Mouse (Mus musculus): ENCODE results near the gene Arfgef2.

Arfgef2 gene

GRCm38 (mm10) chr2:166806173-166806705 lies 851 bp downstream of the Arfgef2 start:
- DNase-seq (ENCODE audit: low read depth, low spot score): no peak

DNA sequence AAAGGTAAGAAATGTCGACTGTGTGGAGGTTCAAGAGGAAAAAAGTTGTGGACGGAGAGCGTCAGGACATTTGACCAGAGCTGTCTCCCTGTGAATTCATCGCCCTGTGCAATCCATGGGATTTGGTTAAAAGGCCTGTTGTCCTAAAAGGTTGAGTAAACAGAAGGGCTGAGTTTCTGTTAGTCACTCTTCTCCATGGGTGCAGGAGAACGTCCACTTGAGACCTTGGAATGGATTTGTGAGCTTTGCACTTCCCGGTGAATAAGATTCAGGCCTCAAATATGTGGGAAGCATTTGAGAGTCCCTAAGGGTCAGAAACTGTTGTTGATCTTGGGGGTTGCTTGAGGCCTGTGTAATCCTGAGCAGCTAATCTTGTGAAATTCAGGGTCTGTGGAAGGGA lies 1.4 kb downstream of the Arfgef2 start:
- DNase-seq (ENCODE audit: low read depth, low spot score): no peak

GRCm38 (mm10) chr2:166809499-166809898 lies 4.1 kb downstream of the Arfgef2 start:
- no peak for DNase-seq (ENCODE audit: low read depth, low spot score)

GRCm38 (mm10) chr2:166810821-166811220 lies 5.4 kb downstream of the Arfgef2 start:
- no peak for DNase-seq (ENCODE audit: low read depth, low spot score)

- DNase-seq (ENCODE audit: low read depth, low spot score): no peak
Measured at GRCm38 (mm10) chr2:166818463-166819143, 13.2 kb downstream of the Arfgef2 start.

DNA sequence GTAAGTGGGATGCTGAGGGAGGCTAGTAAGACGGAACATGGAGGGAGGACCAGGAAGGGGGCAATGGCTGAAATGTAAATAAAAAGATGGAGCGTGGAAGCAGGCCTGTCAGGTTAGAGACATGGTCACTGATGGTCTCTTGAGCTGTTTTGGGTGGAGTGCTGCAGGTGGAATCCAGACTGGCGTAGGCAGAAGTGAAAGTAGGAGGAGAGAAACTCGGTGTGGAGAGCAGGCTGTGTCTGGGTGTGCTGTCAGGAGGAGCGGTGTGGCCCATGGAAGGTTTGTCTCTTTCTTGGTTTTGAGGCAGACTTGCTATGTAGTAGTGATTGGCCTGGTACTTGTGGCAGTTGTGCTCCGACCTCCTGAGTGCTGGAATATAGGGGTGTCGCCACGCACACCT lies 14.5 kb downstream of the Arfgef2 start:
- DNase-seq (ENCODE audit: low read depth, low spot score): no peak

DNA sequence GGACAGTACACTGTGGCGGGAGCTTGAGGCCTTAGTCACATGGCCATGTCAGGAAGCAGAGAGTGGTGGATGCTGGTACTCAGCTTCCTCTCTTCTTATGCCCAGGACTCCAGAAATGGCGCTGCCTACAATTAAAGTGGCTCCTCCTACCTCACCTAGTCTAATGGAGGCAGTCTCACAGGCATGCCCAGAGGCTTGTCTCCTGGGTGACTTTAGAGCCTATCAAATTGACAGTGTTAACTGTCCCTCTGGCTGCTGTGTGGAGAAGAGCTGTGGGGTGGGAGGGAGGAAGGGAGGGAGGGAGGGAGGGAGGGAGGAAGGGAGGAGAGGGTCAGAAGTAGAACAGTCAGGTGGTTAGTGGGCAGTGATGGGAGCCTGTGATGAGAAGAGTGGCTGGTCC lies 15.5 kb downstream of the Arfgef2 start:
- DNase-seq (ENCODE audit: low read depth, low spot score): no peak

GRCm38 (mm10) chr2:166821406-166821805 lies 16.0 kb downstream of the Arfgef2 start:
- DNase-seq (ENCODE audit: low read depth, low spot score): no peak

GRCm38 (mm10) chr2:166822119-166822826 lies 16.9 kb downstream of the Arfgef2 start:
- no peak for DNase-seq (ENCODE audit: low read depth, low spot score)

- no peak for DNase-seq (ENCODE audit: low read depth, low spot score)
Measured at GRCm38 (mm10) chr2:166822901-166823300, 17.5 kb downstream of the Arfgef2 start.

DNA sequence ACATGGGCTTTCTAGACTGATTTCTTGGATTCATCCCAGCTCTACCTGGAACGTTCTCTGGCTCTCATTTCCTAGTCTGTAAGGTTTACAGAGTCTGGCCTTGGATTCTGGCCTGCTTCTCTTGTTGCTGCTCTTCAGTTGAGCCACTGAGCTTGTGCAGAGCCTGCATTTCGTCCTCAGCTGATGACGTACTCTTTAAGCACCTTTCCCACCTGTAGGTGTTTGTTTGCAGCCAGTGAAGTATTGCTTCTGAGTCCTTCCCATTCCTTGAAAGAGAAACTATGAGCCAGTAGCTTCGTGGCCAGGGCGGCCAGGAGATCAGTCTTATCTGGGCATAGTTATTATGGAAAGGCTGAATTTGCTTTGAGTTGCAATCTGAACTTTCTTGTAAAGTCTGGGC lies 19.0 kb downstream of the Arfgef2 start:
- DNase-seq (ENCODE audit: low read depth, low spot score): no peak

DNA sequence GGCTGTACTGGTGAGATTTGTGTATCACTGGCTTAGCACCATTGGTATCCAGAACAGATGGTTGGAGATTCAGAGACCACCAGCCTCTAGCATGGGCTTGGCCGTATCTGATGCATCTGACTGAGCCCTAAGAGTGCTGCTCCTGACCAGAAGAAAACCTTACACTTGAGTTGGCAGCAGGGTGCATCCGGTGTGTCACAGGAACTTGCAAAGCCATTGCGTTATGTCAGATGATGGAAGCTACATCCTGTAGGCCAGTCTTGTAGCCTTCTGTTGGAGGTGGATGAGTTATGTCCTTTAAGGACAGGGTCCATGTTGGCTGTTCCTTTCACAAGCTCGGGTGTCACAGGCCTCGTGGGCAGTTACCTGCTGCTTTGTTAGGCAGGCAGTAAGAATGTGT lies 19.6 kb downstream of the Arfgef2 start:
- no peak for DNase-seq (ENCODE audit: low read depth, low spot score)

- DNase-seq (ENCODE audit: low read depth, low spot score): no peak
Measured at GRCm38 (mm10) chr2:166826491-166827224, 21.3 kb downstream of the Arfgef2 start.

GRCm38 (mm10) chr2:166828306-166828705 lies 22.9 kb downstream of the Arfgef2 start:
- DNase-seq (ENCODE audit: low read depth, low spot score): no peak

GRCm38 (mm10) chr2:166830350-166830749 lies 25.0 kb downstream of the Arfgef2 start:
- DNase-seq (ENCODE audit: low read depth, low spot score): no peak

DNA sequence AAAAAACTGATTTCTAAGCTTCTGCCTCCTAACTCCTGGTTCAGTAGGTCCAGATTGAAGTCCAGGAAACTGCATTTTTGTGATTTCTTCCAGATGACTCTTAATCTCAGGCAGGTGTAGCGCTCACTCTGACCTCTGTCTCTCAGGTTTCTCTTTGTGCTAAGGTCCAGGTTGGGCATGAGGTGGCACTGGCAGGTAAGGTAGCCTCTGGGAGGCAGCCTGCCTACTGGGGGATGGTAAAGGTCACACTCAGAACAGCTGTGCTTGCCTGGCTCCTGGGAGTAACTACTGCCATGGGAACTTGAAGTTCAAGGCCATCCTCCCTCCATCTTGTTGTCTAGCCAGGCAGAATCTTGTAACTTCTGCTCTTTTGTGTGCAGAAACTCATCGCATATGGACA lies 28.7 kb downstream of the Arfgef2 start:
- no peak for DNase-seq (ENCODE audit: low read depth, low spot score)

DNA sequence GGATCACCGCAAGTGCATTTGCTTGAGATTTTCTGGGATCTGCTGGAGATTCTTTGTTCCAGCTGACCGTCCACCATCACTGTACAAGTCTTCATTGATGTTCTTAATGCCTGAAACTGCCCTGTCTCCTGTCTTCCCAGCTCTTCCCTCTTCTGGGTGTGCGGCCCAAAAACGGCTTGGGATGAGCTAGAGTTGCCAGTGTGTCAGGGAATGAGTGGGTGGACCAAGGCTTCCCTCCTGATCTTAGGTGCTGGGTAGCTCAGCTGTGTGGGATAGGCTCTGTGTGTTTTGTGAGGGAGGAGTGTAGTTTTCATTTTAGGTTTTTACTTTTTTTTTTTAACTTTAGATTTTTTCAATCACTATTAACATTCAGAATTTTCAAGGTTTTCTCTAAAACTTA lies 29.4 kb downstream of the Arfgef2 start:
- no peak for DNase-seq (ENCODE audit: low read depth, low spot score)

GRCm38 (mm10) chr2:166835581-166835980 lies 30.2 kb downstream of the Arfgef2 start:
- no peak for DNase-seq (ENCODE audit: low read depth, low spot score)

- no peak for DNase-seq (ENCODE audit: low read depth, low spot score)
Measured at GRCm38 (mm10) chr2:166841813-166842212, 36.4 kb downstream of the Arfgef2 start.

DNA sequence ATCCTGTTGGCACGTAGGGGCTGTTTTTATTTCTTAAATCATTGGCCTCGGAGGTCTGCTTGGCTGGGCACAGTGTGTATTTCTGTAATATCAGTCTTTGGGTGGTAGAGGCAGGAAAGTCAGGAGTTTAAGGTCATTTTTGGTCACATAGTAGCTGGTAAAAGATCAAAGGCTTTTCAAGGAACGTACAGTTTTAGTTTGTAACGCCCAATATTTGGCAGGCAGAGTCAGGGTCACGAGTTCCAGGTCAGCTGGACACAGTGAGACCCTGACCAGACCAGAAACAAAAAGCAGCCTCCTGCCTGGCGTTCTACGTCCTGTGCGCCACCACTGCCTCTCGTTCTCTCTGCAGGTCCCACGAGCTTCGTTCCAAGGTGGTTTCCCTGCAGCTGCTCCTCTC lies 45.3 kb downstream of the Arfgef2 start:
- DNase-seq (ENCODE audit: low read depth, low spot score): no peak

GRCm38 (mm10) chr2:166852270-166852669 lies 46.9 kb downstream of the Arfgef2 start:
- peak; percentile 25 for DNase-seq (ENCODE audit: low read depth, low spot score)

DNA sequence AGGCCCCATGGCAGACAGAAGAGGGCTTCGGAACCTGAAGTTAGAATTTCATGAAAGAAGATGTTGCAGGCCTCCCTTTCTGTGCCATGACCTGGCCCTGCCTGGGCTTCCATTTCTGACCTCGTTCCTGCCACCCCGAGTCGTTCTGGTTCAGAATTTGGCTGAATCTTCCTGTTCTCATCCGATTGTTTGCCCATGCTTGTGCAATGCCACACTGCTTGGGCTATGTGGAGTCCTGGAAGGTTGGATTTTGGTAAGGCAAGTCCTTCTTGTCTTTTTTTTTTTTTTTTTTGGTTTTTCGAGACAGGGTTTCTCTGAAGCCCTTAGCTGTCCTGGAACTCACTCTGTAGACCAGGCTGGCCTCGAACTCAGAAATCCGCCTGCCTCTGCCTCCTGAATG lies 50.4 kb downstream of the Arfgef2 start:
- no peak for DNase-seq (ENCODE audit: low read depth, low spot score)

All from CD4-positive, CD25-positive, alpha-beta regulatory T cell, adult 2 months (primary cell).